Mouse (Mus musculus) v-Abl transformed pro-B cells (cell line): Measurements from ENCODE around the gene Uevld.
"Not testable (repeated sequence)": the region's sequence is repeated elsewhere in the genome, so short reads cannot be mapped to it uniquely, and the experiment has no call there.

Experiments
- in situ Hi-C, 2 experiments: fragments of 400-800 bp; cut with MboI; formaldehyde crosslinking; loops; one replicate each; pipeline ENCODE4 v1.15.1; 2025; ENCODE audit not compliant: unreplicated experiment in 2 of 2

The Uevld gene

DNA sequence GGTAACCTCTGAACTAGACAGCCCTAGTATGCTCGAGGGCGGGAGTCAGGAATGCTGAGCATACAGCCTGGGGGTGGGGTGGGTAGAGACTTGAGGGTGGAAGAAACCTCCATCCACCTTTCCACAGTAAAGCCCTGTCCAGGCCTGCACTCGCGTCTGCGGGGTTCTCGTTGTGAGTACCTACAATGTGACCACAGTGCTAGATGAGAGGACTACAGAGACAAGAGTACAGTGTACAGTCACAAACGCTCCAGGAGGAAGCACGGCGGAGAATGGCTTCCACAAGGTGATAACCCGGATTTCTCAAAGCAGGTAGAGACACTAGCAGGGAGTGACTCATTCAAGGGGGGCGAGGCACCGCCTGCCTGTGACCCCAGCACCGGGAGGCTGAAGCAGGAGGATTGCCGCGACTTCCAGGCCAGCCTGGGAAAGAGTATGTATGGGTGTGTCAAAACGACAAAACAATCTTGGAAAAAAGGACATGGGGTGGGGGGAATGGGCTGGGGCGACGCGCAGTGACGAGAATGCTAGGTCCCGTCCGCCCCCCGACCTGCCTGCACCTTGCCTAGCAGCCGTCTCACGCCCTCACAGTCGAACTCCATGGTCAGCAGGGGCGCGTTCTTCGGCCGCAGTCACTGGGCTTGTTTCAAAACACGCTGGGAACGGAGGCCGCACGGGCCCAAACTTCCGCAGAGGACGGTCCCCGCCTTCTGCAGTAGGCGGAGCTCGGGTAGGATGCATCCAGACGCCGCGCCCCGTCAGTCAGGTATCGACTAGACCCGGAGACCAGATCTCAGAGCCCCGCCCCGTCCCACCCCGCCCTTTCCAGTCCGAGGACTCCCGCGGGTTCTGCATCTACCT, at the start of gene Uevld:
TSS of gene Uevld (minus strand) at position 697 of the 861 bp plus-strand sequence.
- in situ Hi-C loops: loop anchor here in 1 of 2 experiments (25.0 kb wide), 3 partner anchors 1054 to 1804 kb away; no protein-coding TSS in a partner anchor

DNA sequence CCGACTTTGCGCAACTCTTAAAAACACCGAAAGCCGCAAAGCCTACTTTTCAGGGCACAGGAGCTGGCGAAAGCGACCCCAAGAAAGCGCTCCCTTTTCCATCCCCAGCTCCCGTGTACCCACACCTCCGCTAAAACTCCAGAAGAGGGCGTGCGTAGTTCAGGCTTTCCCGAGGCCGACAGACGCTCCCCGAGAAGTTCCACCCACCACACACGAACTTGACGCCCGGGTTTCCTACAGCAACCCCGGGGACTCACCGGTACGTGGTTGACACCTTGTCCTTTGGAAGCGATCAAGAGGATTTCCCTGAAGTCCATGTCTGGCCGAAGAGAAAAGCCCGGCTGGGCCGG, 49.5 kb upstream of the Uevld start:
- in situ Hi-C loops: loop anchor here in 1 of 2 experiments (5.0 kb wide), 1 partner anchor 210 kb away; the partner anchor contains the start of genes Gtf2h1 and Hps5

DNA sequence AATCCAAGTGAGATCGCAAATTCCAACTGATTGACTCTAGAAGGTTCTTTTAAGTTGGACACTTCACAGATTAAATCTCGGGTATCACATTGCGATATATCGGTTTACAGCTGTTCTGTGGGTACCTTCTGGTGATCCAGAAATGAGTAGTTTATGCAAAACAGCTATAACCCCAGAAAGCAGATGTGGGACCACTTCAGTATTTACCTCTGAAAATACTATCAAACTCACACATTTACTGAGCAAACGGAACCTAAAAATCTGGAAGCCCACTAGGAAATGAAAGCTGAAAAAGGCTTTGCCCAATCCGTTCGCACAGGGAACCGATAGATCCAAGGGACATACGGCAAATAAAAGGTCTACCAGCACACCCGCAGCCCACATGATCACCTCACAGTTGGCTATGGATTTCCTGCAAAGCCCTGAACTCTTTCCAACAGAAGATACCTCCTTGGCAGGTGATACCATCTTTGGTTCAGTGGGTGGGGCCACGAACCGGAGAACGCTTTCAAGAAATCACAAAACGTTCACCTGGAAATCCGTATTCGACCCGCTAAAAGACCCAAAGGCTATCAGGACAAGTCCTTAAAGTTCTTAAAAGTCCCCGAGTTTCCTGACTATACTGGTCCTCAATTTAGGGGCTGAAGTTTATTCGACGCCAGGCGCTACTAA, 48.9 kb upstream of the Uevld start:
- in situ Hi-C loops: loop anchor here in 1 of 2 experiments (5.0 kb wide), 1 partner anchor 210 kb away; the partner anchor contains the start of genes Gtf2h1 and Hps5

DNA sequence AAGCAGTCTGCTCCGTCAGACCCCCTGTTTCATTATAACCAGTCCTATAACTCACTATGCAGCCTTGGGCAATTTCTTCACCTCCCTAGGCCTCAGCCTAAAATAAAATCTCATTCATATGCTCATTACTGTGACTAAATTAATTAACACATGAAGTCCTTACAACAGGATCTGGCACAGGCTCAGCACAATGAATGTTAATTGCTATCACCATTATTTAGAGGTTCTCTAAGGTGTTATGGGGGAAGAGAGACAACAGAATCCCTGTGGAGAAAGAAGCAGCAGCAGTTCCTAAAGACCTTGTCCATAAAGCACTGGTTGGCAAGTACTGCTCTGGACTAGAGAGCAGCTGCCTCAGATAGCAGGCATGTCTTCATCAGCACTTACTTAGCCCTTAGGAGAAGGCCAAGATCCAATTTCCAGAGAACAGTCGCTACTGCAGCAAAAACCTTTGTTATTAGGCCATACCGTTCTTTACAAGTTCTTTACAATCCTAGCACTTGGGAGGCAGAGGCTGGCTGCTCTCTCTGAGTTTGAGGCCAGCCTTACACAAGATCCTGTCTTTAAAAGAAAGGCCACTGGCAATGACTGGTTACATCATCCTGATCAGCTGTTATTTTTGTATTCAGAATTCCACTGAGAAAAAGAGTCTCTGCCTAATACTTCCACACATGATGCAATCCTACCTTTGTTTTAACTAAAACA, 45.2 kb upstream of the Uevld start:
- in situ Hi-C loops: no loop called here

- in situ Hi-C loops: no loop called here
Measured at GRCm38 (mm10) chr7:47001900-47002275, 43.6 kb upstream of the Uevld start.

DNA sequence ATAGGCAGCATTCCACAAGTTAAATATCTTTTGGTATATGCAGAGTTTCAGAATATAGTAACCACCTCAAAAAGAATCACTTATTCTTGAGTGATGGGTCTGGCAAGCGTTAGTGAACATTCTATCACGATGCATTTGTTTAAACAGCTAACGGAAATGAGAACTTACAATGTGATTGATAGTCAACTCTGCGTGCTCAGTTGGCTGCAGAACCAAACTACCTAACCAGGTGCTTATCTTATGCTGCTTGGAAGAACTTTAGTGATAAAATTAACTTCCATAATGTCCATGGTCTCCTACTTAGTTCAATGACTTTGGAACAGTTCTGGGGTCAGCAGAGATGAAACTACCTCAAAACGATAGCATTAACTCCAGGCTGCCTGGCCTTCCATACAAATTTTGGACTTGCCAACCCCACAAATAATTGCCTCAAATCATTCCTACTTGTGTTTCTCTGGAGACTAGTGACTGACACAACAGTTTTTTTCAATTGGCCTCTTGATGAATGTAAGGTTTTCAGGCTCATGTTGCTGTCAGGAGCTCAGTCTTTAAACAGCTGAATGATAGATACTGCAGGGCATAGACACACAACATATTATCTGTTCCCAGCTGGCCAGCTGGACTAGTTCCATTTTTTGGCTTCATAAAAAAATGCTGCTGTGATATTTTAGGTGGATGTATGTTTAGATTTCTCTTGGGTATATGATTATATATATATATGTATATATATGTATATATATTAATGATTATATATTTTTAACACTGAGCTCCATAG, 43.0 kb upstream of the Uevld start:
- in situ Hi-C loops: no loop called here

DNA sequence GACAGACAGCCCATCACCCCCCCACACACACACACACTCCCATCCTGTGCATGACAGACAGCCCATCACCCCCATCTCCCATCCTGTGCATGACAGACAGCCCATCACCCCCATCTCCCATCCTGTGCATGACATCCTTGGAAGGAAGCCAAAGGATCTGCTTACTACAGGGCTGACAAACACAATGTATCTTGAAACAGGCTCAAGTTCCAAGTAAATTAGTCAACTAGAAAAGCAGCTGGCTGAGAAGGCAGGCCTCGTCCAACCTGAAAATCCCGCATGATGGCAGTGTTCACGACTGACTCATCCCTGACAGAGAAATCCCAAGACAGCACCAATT, 42.3 kb upstream of the Uevld start:
- in situ Hi-C loops: no loop called here

- in situ Hi-C loops: no loop called here
Measured at GRCm38 (mm10) chr7:46999983-47000643, 41.8 kb upstream of the Uevld start.

DNA sequence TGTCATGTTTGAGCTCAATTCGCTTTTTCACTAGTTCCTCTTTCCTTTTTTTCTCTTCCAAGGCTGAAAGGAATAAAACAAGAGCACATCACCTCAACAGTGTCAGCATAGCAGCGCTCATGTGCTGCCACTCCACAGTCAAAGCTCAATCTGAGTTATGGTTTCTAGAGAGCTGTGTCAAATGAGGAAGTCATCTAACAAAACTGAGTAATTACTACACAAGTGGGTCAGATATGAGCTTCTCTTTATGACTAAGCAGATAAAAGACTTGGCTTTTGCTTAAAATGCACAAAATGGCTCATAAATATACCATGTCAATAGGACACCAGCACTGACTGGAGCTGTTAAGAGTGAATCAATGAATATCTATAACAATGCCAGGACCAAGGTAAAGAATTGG, 40.6 kb upstream of the Uevld start:
- in situ Hi-C loops: no loop called here

DNA sequence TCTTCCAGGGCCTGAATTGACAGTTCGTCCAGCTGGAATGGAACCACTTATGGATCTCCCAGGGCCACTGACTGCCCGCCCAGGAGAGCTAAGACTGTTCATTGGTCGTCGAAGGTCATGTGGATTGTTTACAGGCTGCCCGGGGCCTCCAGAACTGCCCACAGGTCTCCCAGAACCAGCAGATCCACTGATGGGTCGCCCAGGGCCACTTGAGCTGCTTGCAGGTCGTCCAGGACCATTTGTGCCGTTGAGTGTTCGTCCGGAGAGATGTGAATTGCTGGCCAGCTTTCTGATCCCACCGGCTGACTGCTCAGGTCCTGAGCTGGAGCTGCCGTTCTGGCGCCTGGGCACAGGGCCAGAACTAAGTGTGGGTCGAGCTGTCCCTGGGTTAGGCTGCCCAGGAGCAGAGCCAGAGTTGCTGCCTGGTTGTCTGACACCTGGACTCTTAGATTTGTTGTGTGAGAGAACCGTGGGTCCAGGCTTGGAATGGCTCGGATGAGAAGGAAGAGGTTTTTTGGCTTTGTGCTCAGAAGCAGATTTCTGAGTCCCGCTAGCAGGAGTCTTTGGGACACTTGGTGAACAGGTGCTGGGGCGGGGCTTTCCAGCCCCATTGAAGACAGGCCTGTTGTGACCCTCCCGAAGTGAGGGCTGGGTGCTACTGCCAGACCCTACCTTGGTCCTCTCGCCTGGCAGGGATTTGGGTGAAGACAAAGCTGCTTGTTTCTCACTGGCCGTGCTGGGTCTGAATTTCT, 39.5 kb upstream of the Uevld start:
- in situ Hi-C loops: no loop called here

- in situ Hi-C loops: no loop called here
Measured at GRCm38 (mm10) chr7:46997008-46997407, 38.7 kb upstream of the Uevld start.

- in situ Hi-C loops: no loop called here
Measured at GRCm38 (mm10) chr7:46995558-46995957, 37.2 kb upstream of the Uevld start.

- in situ Hi-C loops: no loop called here
Measured at GRCm38 (mm10) chr7:46993079-46993478, 34.8 kb upstream of the Uevld start.

DNA sequence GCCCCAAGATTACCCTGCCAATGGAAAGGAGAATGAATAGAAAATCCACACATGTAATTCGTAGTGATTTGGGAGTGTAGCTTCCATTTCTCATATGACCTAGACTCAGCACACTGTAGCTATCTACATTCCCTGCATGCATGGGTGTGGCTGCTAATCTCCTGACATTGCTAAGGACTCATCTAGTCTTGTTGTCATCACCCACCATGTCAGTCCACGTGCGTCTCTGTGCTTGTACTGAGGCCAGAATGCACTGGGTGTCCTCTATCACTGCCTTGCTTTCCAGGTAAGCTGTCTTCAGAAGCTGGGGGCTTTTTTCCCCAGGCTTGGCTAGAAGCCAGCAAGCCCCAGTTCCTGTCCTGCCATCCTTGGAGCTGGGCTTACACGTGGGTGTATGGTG, 31.1 kb upstream of the Uevld start:
- in situ Hi-C loops: not testable (repeated sequence)

DNA sequence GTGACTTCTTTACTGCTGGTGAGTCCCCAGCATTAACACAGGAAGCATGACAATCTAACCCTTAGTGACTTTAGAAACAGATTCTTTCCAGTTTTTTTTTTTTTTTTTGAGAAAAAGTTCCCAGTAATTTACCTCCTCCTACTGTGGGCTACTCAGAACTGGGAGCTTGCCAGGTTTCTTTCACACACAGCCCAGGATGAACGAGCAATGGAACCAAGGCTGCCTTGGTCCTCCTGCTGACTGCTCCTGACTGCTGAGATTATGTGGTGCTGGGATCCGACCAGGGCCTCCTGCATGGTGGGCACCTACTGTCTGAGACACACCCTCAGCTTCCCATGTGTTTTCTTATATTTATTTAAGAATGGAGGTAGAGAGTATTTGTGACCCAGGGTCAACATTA, 28.7 kb upstream of the Uevld start:
- in situ Hi-C loops: no loop called here

DNA sequence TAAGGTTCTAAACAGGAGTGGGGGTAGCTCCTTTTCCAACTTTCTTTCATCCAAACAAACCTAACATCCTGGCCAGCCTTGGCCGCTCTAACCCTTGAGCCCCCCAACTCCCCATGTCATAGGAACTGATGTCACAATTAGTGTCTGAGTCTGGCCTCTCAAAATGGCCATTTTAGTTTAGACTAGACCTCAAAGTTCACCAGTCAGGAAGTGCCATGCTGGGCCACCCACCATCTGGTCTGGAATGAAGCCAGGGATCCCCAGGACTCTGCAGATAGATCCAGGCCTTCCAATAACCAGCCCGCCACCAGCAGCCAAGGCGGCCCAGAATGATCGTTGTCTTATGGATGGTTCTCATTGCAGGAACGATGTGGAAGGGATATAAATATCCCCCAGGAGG, 28.3 kb upstream of the Uevld start:
- in situ Hi-C loops: no loop called here

DNA sequence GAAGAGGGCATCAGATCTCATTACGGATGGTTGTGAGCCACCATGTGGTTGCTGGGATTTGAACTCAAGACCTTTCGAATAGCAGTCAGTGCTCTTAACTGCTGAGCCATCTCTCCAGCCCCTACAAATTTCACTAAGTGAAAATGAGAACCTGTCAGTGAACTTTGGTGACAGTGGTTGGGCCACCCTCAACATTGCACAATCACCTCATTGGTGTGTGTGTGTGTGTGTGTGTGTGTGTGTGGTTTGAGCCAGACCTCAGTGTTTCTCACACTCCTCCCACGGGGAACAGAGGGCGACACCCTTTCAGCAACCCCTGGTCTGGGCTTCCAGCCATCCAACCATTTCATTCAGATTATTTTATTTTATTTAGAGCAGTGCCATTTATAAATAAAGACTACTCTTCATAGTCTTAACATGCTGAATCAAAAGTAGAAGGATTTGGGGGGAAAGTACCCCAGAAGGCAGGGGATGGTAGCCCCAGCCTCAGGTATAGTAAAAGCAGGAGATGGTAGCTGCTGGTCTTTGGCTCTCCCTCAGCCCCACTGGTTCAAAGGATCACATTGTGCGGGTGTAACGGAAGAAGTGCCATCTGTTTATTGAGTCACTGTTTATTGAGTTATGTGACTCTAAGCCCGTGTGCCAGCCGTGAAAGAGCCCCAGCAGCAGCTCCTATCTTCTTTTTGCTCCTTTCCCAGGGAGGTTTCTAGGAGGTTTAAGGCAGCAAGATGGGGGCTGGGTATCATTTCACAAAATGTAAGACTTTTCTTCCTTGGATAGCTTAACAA, 27.6 kb upstream of the Uevld start:
- in situ Hi-C loops: no loop called here

DNA sequence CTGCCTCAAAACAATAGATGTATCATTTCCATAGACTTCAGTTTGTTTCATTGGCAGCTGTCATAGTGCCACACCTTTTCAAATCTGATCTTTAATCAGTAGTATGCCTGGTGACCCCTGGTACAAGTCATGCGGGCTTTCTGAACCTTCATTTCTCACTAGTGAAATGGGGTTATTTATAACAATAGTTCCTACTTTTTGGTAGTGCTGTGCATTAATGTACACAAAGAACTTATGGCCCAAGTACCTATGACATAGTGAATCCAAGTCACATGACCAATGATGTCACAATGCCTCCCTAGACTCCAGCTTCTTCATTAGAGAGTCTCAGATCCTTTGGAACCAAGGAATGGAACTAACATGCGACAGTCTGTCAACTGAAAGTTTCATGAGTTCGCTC, 25.0 kb upstream of the Uevld start, which contains the start of gene Gm9999:
TSS of gene Gm9999 (plus strand) at position 301 of the 400 bp plus-strand sequence.
- in situ Hi-C loops: no loop called here

DNA sequence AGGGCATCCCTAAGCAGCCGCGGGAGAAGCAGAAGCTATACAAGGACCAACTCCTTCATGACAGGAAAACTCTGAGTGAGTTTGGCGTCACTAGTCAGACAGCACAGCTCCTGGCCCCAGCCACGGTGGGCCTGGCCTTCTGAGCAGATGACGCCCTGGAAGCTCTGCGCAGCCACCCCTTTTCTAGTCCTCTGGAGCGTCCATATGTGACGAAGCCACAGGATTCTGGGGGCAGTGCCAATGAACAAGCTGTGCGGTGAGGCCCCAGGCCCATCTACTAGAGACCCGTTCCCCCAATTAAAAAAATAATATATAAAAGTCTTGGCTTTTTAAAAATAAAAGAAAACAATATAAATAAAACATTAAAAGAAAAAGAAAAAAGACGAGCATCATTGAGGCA, 17.1 kb upstream of the Uevld start:
- in situ Hi-C loops: no loop called here
